Mouse (Mus musculus) stomach, embryonic 14.5 days (tissue): ENCODE results near the gene Gstp1. TPM values are rescaled to one million over a fixed set of nuclear protein-coding genes. Genes with fewer than 3 reads are reported as not detected.

ENCODE experiments used
- ATAC-seq: fragments of 200-750 bp; cut with Nextera tagmentation; 2 replicates; pipeline ENCODE4 v1.8.0; 2017; ENCODE audit warnings: low read depth, moderate TSS enrichment; ENCODE audit not compliant: insufficient number of reproducible peaks, insufficient read depth, low FRiP score
- H3K27ac ChIP-seq: fragments of 300-500 bp; sonication (generic); 2 replicates; pipeline ENCODE4 v1.5.1; 2014; ENCODE audit warnings: mild to moderate bottlenecking, low read length, moderate library complexity, mixed read lengths
- H3K27me3 ChIP-seq: fragments of 300-500 bp; sonication (generic); 2 replicates; pipeline ENCODE4 v1.6.1; 2014; ENCODE audit warnings: low read length, control low read depth, mixed read lengths; ENCODE audit not compliant: control insufficient read depth, insufficient read depth
- H3K36me3 ChIP-seq: fragments of 300-500 bp; sonication (generic); 2 replicates; pipeline ENCODE4 v1.6.1; 2014; ENCODE audit warnings: mild to moderate bottlenecking, control low read depth, low read length, moderate library complexity, mixed read lengths; ENCODE audit not compliant: control insufficient read depth, insufficient read depth
- H3K4me1 ChIP-seq: fragments of 300-500 bp; sonication (generic); 2 replicates; pipeline ENCODE4 v1.6.1; 2014; ENCODE audit warnings: low read length, control low read depth, mixed read lengths; ENCODE audit not compliant: control insufficient read depth, insufficient read depth
- H3K4me2 ChIP-seq: fragments of 300-500 bp; sonication (generic); replicated peaks from 2 replicates; pipeline ENCODE4 v1.6.1; 2014; ENCODE audit warnings: low read depth, low read length, control low read depth
- H3K4me3 ChIP-seq: fragments of 300-500 bp; sonication (generic); 2 replicates; pipeline ENCODE4 v1.5.1; 2014; ENCODE audit warnings: low read depth, low read length, control low read depth
- H3K9ac ChIP-seq: fragments of 300-500 bp; sonication (generic); replicated peaks from 2 replicates; pipeline ENCODE4 v1.6.1; 2014; ENCODE audit warnings: low read depth, mild to moderate bottlenecking, control low read depth, low read length, moderate library complexity, mixed read lengths
- H3K9me3 ChIP-seq: fragments of 300-500 bp; sonication (generic); 2 replicates; pipeline ENCODE4 v1.6.1; 2016; ENCODE audit warnings: low read depth, low read length, control low read depth; ENCODE audit not compliant: control insufficient read depth
- WGBS: fragments of 180-500 bp; shearing (Covaris S2); extraction: QIAGEN DNeasy Blood & Tissue Kit; methylation state at CpG from one replicate; pipeline ENCODE4 v1.1.7; 2014; 5-methylcytosine and 5-hydroxymethylcytosine counted together
- polyA plus RNA-seq: library from polyadenylated mRNA; unstranded; fragments of >200 nt; fragmentation: Nextera tagmentation; extraction: Ambion mirVana; gene quantifications from 2 replicates; pipeline ENCODE4 v1.2.1, GENCODE M21; 2014

Gene Gstp1
- polyA plus RNA-seq, 1 experiment from 2014 or later, result 672 TPM

- WGBS, result 97% methylated on average over 3 of the region's 3 CpGs
- peaks cover 5% of the 10 kb centered on the region for H3K4me1 ChIP-seq
- no peak for ATAC-seq
- H3K27ac ChIP-seq, result no peak overlapping the region
- no peak overlapping the region for H3K9ac ChIP-seq
- H3K27me3 ChIP-seq, result no peaks in the 10 kb centered on the region
- H3K36me3 ChIP-seq, result no peaks in the 10 kb centered on the region
- H3K4me3 ChIP-seq, result no peak overlapping the region
- no peak overlapping the region for H3K4me2 ChIP-seq
- no peaks in the 10 kb centered on the region for H3K9me3 ChIP-seq
Observed at GRCm38 (mm10) chr19:3991562-3991961, 46.2 kb downstream of the Gstp1 start.

- ATAC-seq, result no peak
- Histone ChIP-seq H3K4me3 (no peak overlapping the region), H3K36me3 (no peaks in the 10 kb centered on the region), H3K4me1 (peaks cover 7% of the 10 kb centered on the region), H3K4me2 (no peak overlapping the region), H3K9me3 (no peaks in the 10 kb centered on the region), H3K27me3 (no peaks in the 10 kb centered on the region), H3K9ac (no peak overlapping the region), H3K27ac (no peak overlapping the region)
- 17% methylated on average over 6 of the region's 6 CpGs for WGBS
Observed at GRCm38 (mm10) chr19:3990804-3991203, 47.0 kb downstream of the Gstp1 start.

GRCm38 (mm10) chr19:3988750-3989149 lies 49.0 kb downstream of the Gstp1 start:
- Histone ChIP-seq H3K27ac (no peak overlapping the region), H3K4me1 (peaks cover 11% of the 10 kb centered on the region), H3K9me3 (no peaks in the 10 kb centered on the region), H3K9ac (no peak overlapping the region), H3K27me3 (no peaks in the 10 kb centered on the region), H3K36me3 (no peaks in the 10 kb centered on the region), H3K4me2 (no peak overlapping the region), H3K4me3 (no peak overlapping the region)
- ATAC-seq, result no peak
- WGBS, result 90% methylated on average over 4 of the region's 4 CpGs

- 84% methylated on average over 14 of the region's 14 CpGs for WGBS
- no peak for ATAC-seq
- no peaks in the 10 kb centered on the region for H3K9me3 ChIP-seq
- H3K27ac ChIP-seq, result no peak overlapping the region
- peaks cover 14% of the 10 kb centered on the region for H3K4me1 ChIP-seq
- H3K9ac ChIP-seq, result no peak overlapping the region
- no peak overlapping the region for H3K4me2 ChIP-seq
- no peak overlapping the region for H3K4me3 ChIP-seq
- H3K36me3 ChIP-seq, result no peaks in the 10 kb centered on the region
- no peaks in the 10 kb centered on the region for H3K27me3 ChIP-seq
Observed at GRCm38 (mm10) chr19:3988066-3988465, 49.7 kb downstream of the Gstp1 start.

- no peaks in the 10 kb centered on the region for H3K36me3 ChIP-seq
- peak; percentile 80 for ATAC-seq
- H3K4me3 ChIP-seq, result no peak within 1 kb of the TSS
- H3K9ac ChIP-seq, result 0 out of 2 replicates have a peak within 1 kb of the TSS, but pooled peaks have one; percentile 10
- peak within 1 kb of the TSS; percentile 55; the same call in 1 of the 2 replicates for H3K27ac ChIP-seq
- H3K9me3 ChIP-seq, result no peaks in the 10 kb centered on the region
- WGBS, result 6% methylated on average over 8 of the region's 8 CpGs
- H3K27me3 ChIP-seq, result no peaks in the 10 kb centered on the region
- H3K4me1 ChIP-seq, result peaks cover 14% of the 10 kb centered on the region
- H3K4me2 ChIP-seq, result peak within 1 kb of the TSS; percentile 28; the same call in 1 of the 2 replicates
Observed at GRCm38 (mm10) chr19:3986334-3986733, 51.5 kb downstream of the Gstp1 start, which contains the start of gene Acy3. TSS of gene Acy3 (plus strand) at chr19:3986570.

Other genes starting within 250 kb of the Gstp1 start
- gene Chka, start 186.2 kb downstream of the Gstp1 start, polyA plus RNA-seq, result 59.8 and 60.8 TPM in 2 replicates
- 28.4 and 30.9 TPM in 2 replicates for gene Tcirg1, start 130.9 kb downstream of the Gstp1 start, polyA plus RNA-seq
- 320 and 361 TPM in 2 replicates for gene Ndufs8, start 125.2 kb downstream of the Gstp1 start, polyA plus RNA-seq
- gene Aldh3b1, start 108.2 kb downstream of the Gstp1 start, polyA plus RNA-seq, result 1.2 and 2.4 TPM in 2 replicates
- gene Unc93b1, start 102.8 kb downstream of the Gstp1 start, polyA plus RNA-seq, result 13.1 and 15.4 TPM in 2 replicates
- gene Aldh3b3, start 79.3 kb downstream of the Gstp1 start, polyA plus RNA-seq, result 0.09 TPM in 1 of 2 replicates, not detected in the other
- gene Aldh3b2, start 65.7 kb downstream of the Gstp1 start, polyA plus RNA-seq, result 11.7 and 14.4 TPM in 2 replicates
- gene Acy3, start 51.4 kb downstream of the Gstp1 start, polyA plus RNA-seq, result 7.8 and 8.8 TPM in 2 replicates
- gene Tbx10, start 45.2 kb downstream of the Gstp1 start, polyA plus RNA-seq, result not detected in 2 replicates
- gene Nudt8, start 37.4 kb downstream of the Gstp1 start, polyA plus RNA-seq, result 30.9 and 42.2 TPM in 2 replicates
- 3.3 TPM in 2 replicates for gene Gm49405, start 37.4 kb downstream of the Gstp1 start, polyA plus RNA-seq
- gene Doc2g, start 34.7 kb downstream of the Gstp1 start, polyA plus RNA-seq, result 4.5 TPM in 2 replicates
- gene Ndufv1, start 25.2 kb downstream of the Gstp1 start, polyA plus RNA-seq, result 195 and 205 TPM in 2 replicates
- 10.4 and 18.0 TPM in 2 replicates for gene Gstp2, start 8.0 kb upstream of the Gstp1 start, polyA plus RNA-seq
- gene Gstp3, start 21.6 kb upstream of the Gstp1 start, polyA plus RNA-seq, result not detected in 2 replicates
- gene Cabp2, start 43.6 kb upstream of the Gstp1 start, polyA plus RNA-seq, result not detected in 2 replicates
- gene Cdk2ap2, start 59.2 kb upstream of the Gstp1 start, polyA plus RNA-seq, result 74.1 and 91.0 TPM in 2 replicates
- gene Pitpnm1, start 62.0 kb upstream of the Gstp1 start, polyA plus RNA-seq, result 9.2 and 10.8 TPM in 2 replicates
- gene Aip, start 87.9 kb upstream of the Gstp1 start, polyA plus RNA-seq, result 95.3 and 101 TPM in 2 replicates
- gene Gpr152, start 101.8 kb upstream of the Gstp1 start, polyA plus RNA-seq, result not detected in 2 replicates
- gene Cabp4, start 106.0 kb upstream of the Gstp1 start, polyA plus RNA-seq, result not detected in 2 replicates
- 149 and 152 TPM in 2 replicates for gene Coro1b, start 110.6 kb upstream of the Gstp1 start, polyA plus RNA-seq
- gene Ptprcap, start 115.6 kb upstream of the Gstp1 start, polyA plus RNA-seq, result 1.9 and 2.6 TPM in 2 replicates
- gene Rps6kb2, start 125.4 kb upstream of the Gstp1 start, polyA plus RNA-seq, result 35.8 and 38.9 TPM in 2 replicates
- gene Carns1, start 137.5 kb upstream of the Gstp1 start, polyA plus RNA-seq, result 0.90 and 1.3 TPM in 2 replicates
- gene Tbc1d10c, start 153.3 kb upstream of the Gstp1 start, polyA plus RNA-seq, result 1.5 and 2.5 TPM in 2 replicates
- gene Ppp1ca, start 154.1 kb upstream of the Gstp1 start, polyA plus RNA-seq, result 759 and 780 TPM in 2 replicates
- gene Rad9a, start 163.7 kb upstream of the Gstp1 start, polyA plus RNA-seq, result 33.3 and 33.5 TPM in 2 replicates
- 7.3 and 8.3 TPM in 2 replicates for gene Clcf1, start 176.3 kb upstream of the Gstp1 start, polyA plus RNA-seq
- gene AC109138.7, start 176.4 kb upstream of the Gstp1 start, polyA plus RNA-seq, result not detected in 2 replicates
- 25.5 and 26.3 TPM in 2 replicates for gene Pold4, start 193.9 kb upstream of the Gstp1 start, polyA plus RNA-seq
- gene Ssh3, start 231.2 kb upstream of the Gstp1 start, polyA plus RNA-seq, result 26.5 and 27.9 TPM in 2 replicates
- gene Ankrd13d, start 245.2 kb upstream of the Gstp1 start, polyA plus RNA-seq, result 10.4 and 13.0 TPM in 2 replicates